Mouse (Mus musculus): ENCODE results near the gene Pou2f3. TPM values are rescaled to one million over a fixed set of nuclear protein-coding genes. Genes with fewer than 3 reads are reported as not detected.

Pou2f3 gene
- total RNA-seq, 2 experiments from 2014 or later: not detected

DNA sequence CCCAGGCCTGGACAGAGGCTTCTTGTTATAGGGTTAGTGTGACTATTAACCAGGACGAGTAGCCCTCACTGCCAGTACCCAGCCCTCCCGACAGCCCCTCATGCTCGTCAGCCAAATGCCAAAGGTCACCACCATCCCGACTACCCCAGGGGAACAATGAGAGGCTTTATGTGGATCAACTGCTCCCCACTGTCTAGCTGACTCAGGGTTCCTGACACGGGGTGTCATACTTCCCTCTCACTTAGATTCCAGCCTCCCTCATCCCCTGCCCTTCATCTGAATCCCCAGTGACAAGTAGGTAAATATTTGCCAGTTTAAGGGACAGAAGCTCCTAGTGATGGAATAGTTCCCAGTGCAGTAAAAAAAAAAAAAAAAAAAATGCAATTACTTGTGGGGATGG, 22.1 kb upstream of the Pou2f3 start:
- DNase-seq: no peak
- intact Hi-C loops (cut with DNase I): no loop called here

DNA sequence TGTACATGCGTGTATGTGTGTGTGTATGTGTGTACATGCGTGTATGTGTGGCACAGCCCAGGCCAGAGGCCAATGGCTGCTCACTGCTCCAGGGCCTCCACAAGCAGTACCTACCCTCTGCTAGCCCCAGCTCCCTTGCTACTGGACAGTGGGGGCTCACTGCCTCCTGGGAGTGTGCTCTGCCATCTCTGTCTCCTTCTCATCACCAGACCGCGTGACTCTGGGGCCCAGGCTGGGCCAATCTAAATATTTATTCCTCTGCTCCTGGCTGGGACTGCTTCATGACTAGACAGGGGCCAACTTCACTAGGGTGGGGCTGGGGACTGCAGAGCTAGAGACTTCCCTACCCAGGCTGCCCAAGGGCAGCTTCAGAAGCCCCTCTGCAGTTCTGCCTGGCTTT, 21.6 kb upstream of the Pou2f3 start:
- intact Hi-C loops (cut with DNase I): no loop called here
- no peak for DNase-seq

DNA sequence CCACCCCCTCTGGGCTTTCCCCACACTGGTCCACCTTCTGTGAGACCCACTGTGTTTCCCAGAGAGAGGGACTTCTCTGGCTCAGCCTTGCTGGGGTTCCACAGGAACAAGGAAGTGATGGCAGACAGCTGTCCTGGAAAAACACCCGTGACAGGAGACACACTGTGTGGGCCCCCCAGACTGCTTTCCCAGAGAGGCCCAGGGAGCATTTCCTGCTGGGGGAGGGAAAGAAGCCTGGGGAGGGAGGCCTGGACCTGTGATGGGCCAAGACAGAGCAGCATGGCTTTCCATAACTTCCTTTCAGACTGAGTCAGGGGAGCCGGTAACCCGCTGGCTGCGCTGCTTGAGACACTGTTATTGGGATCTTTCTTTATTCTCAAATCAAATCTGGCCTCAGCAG, 20.7 kb upstream of the Pou2f3 start:
- no peak for DNase-seq
- intact Hi-C loops (cut with DNase I): no loop called here

DNA sequence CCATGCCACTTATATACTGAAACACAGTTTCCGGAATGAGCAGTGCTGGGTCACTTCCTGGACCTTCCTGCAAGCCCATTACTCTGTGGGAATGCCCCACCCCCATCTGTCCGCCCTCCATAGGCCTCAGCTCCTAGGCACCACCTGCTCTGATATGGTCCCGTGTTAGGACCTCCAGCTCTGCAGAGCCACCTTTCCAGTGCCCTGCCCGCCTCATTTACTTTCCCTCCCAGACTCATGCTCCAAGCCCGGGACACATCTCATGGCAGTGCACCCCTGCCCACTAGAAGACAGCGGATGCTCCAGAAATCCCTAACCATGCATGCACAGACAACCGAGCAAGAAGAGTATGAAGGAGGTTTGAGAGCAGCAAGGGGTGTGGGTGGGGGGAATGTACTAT, 19.8 kb upstream of the Pou2f3 start:
- DNase-seq: no peak
- intact Hi-C loops (cut with DNase I): no loop called here

DNA sequence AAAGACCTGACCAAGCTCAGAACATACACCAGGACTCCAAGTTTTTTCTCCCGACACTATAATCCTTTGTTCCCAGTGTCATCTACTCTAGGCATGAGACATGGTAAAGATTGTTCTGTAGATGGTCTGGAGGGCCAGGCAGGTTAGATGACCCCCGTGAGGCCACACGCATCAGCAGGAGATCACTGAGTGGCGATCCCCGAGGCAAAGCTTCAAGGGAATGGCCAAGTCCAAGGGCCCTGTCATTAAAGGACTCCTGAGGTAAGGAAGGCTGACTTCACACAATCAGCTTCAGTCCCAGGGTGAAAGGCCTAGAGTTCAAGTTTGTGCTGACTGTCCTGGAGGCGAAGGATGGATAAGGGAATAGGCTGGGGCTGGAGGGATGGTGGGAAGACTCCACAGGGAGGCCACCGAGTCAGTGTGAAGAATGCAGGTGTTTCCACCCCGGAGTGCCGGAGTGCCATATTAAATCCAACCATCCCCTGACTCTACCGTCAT, 19.3 kb upstream of the Pou2f3 start:
- DNase-seq: no peak
- intact Hi-C loops (cut with DNase I): no loop called here

DNA sequence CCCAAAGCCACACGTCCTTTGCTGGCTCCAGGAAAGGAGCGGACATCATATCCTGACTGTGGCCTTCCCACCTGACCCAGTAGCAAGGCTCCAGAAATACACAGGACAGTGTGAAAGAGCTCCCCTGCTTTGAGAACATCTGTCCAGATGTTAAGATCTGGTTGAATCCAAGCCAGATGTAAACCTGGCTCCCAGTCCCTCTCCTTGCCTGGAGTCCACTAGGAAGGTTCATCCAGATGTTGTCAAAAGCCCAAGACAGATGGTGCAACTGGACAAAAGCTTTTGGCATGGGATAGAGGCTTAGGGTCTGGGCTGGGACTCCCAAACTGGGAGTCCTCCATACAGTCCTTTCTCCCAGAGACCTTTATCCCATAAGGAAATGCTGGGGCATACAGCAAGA, 18.6 kb upstream of the Pou2f3 start:
- intact Hi-C loops (cut with DNase I): no loop called here
- no peak for DNase-seq

DNA sequence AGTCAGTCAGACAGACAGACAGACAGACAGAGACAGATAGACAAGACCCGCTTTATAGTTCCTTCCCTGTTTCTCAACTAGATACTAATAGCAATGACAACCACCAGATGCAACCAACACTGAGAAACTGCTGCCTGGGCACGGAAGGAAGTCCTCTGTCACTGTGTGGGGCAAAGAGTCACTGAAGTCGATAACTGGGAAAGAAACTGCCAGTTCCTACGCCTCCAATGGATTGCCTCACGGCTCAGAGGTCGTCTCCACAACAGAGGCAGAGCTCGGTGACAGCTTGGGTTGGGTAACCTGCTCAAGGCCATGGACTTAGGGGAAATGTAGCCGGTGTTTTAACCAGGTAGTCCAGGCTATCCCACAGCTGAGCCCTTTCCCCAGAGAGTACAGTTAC, 17.5 kb upstream of the Pou2f3 start:
- intact Hi-C loops (cut with DNase I): no loop called here

DNA sequence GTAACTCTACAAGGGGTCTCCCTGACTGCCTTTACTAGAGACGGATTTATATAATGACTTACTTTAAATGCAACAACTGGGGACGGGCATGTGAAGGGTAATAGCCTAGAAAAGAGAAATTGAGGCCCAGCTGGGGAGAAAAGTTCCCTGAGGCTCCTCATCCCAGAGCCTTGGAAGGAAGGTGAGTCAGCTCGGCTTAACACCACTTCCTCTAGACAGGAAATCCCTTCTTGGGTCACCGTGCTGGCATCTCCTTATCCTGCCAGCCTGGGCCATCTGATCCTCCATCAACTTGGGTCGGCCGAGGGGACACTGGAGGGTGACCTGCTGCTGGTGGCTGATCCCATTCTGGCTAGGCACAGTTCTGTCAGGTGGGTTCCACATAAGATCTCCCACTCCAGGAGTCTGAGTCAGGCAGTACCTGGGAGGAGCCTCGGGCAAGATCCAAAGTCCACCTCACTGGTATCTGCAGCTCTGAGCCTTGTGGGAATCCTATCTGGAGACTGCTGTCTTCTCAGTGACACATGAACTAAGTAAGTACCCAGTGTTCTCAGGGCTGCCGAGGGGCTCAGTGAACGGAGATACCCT, 16.5 kb upstream of the Pou2f3 start:
- intact Hi-C loops (cut with DNase I): no loop called here
- no peak for DNase-seq

More for the DNA sequence above, 17.5 kb upstream of the Pou2f3 start:
- no peak for DNase-seq

DNA sequence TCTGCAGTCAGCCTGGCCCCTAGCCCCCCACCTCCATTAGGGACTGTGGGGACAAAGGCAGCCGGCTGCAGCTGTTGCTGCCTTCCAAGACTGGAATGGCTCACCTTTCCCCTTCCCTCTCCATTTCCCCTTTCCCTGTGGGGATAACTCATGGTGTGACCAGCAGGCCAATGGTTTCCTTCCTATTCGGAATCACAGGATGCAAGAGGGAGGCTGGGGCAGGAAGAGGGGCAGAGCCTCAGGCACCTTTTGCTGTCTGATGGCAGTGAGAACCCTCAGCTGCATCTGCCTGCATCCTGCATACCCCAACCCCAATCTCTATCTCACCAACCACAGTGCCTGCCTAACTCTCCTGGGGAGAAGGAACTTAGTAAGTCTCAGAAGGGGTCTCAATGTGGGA, 15.3 kb upstream of the Pou2f3 start:
- intact Hi-C loops (cut with DNase I): no loop called here
- DNase-seq: no peak

DNA sequence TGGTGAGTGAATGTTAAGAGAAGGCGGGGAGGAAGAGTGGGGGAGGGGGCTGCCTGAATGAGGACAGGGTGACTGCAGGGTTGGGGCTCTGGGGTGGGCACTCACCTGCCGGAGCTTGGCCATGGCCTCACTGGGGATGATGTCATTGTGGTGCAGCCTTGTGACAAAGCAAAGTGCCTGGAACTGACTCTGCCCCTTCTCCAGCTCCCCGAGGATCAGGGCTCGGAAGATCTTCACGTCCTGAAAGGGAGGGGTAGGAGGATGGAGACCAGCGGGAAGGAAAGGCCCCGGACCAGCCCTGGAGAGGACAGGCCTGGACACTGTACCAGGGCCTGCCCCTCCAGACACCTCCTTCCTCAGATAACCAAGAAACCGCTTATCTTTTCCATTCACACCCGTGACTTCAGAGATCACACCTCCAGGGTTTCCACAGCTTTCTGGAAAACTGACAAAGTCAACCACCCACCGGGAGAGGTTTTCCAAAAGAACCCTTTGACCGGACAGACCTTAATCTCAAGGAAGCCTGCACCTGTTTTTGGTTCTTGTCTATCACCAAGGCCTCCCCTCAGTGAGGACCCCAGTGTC, 14.7 kb upstream of the Pou2f3 start:
- intact Hi-C loops (cut with DNase I): no loop called here
- no peak for DNase-seq

DNA sequence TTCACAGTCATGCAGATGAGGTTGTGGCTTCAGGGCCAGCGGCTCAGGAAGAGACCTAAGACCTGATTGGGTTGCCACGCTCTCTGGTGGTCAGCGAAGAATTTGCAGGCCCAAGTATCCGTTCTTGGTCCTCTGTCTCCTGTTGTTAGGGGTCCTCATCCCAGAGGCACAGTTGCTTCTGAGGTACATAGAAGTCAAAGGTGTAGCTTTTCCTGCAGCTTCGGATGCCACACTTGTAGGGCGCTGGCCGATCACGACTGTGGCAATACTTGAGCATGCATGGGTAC, 12.2 kb upstream of the Pou2f3 start:
- DNase-seq: no peak
- intact Hi-C loops (cut with DNase I): loop anchor here (2.0 kb wide), 1 partner anchor 62 kb away; no protein-coding TSS in a partner anchor

DNA sequence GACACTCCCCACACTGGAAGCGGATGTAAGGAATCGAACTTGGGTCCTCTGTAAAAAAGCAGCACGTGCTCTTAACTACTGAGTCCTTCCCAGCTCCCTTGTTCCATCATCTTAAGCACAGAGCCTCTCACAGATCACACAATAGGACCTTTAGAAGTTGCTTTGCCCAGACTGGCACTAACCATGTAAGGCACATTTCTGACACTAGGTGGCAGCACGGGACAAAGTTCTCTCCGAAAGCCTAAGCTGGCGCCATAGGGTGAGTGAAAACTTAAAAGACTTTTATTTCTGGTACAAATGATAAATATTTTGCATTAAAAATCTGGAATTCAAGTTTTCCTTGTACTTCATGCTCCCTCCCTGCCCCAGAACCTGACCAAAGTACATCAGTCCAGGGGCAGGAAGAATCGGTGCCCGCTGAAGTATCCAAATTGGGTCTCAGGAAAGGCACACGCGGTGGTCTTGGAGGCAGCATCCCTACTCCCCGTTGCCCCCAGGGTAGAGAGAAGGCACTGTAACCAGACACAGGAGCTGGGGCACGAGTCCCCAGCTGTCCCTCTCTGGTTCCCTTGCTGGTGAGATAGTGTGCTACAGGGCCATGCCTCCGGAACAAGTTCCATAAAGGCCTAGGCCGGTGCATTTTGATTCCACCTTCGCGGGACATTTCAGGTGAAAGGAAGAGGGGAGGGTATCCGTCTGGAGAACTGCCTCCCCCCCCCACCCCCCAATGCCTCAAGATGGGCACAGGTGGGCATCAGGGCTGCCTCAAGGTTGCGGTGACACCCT, 11.7 kb upstream of the Pou2f3 start:
- intact Hi-C loops (cut with DNase I): loop anchor here (2.0 kb wide), 1 partner anchor 63 kb away; no protein-coding TSS in a partner anchor
- peak; percentile 85 for DNase-seq

DNA sequence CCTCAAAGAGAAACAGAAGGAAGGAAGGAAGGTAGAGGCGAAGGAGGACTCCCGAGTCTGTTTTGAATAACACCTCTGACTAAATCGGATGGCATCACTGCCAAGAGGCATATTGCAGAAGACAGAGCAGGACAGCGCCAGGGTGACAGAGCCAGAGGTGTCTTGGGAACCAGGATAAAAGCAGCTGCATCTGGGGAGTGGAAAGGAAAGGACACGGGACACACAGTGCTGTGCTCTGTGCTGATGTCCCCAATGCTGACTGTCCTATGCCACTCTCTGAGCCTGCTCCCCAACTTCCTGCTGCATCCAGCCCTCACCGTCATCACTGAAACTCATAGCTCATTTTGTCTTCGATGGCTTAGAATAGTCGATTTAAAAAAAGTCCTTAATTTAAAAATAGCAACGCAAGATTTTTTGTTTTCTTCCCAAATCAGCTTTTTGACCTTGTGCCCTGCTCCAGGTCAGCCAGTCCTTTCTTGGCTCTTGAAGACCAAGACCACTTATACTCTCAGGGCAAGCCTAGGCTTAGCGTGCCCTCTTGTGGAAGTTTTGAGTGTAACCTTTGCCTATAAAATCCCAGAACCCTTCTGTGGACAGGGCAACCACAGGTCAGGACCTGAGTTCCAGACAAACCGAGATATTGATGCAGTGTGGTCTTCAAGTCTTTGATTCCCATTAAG, 742 bp upstream of the Pou2f3 start:
- peak; percentile 70 for DNase-seq
- intact Hi-C loops (cut with DNase I): loop anchor here (2.0 to 5.0 kb wide), 2 partner anchors 68 to 209 kb away; no protein-coding TSS in a partner anchor

DNA sequence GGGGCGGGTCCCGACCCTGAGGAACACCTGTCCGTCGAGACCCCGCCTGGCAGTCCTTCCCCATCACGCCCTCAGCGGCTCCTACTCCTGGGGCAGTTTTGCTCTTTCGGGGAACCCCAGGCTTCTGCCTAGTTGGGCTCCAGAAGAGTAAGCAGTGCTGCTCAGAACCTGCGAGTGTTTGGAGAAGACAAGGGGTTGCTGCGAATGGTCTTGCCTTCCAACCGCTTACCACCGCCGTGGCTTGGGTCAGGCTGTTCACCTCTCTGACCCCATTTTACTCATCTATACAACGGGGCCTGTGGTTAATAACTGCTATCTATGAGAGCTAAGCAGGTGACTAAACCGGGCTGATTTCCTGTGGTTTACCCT, 4.2 kb downstream of the Pou2f3 start:
- intact Hi-C loops (cut with DNase I): no loop called here

DNA sequence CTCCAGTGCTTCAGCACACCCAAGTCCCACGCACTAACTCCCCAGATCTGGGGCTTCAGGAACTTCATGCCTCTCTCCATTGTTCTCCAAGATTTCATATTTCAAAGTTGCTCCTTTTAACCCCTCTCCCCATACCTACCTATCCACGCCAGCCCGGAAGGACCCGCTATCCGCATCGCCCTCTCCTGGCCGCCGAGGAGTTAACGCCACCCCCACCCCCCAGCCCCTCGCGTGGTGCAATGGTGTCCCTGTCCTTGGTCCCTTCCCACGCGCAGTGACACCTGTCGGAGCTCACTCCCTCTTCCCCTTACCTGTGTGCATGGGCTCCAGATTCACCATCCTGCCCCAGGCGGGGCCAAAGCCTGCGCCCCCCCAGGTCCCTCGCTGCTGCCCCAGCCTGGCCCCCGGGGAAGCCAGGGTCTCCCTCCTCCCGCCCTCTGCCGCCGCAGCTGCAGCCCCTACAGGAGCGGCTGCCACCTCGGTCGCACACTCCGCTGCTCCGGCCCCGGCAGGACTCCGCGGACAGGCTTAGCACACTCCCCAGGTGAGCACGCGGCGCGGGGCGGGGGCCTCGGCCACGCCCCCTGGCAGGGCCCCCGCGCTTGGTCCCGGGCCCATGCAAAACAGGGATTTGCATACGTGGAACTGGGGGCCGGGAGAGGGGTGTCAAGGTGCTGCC, 4.7 kb downstream of the Pou2f3 start:
- intact Hi-C loops (cut with DNase I): no loop called here
- DNase-seq: no peak

More for the DNA sequence above, 4.2 kb downstream of the Pou2f3 start:
- DNase-seq: no peak

DNA sequence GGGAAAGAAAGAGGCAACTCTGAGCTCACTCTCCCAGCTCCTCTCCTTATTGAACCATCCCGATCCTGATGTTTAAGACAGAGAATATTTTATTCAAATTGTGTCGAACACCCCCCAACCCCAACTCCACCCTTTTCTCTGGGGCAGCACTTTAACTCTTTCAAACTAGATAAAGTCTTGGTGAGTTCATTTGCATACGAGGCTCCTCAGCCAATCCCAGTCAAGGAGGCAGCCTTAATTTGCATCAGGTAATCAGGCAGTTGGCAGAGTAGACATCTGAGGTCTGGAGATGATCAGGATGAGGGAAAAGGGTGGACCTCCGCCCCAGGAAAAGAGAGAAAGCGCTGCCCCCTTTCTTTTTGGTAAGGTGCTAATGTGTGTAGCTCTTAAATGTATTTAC, 10.0 kb downstream of the Pou2f3 start:
- DNase-seq: no peak
- intact Hi-C loops (cut with DNase I): no loop called here

DNA sequence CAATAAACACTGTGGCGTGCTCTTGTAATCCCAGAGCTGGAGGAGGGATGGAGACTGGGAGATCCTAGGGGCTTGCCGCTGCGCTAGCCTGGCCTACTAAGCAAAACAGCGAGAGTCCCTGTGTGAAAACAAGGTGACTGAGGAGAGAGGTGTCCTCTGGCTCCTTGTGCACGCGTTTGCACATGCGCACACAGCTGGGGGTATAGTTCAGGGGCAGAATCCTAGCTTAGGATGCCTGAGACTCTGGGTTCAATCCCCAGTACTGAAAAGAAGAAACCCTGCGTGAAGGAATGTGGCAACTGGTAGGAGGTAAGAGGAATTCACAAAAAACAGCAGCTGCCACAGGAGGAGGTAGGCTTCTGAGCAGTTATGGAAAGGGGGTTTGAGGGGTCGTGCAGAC, 16.2 kb downstream of the Pou2f3 start:
- intact Hi-C loops (cut with DNase I): no loop called here
- no peak for DNase-seq

DNA sequence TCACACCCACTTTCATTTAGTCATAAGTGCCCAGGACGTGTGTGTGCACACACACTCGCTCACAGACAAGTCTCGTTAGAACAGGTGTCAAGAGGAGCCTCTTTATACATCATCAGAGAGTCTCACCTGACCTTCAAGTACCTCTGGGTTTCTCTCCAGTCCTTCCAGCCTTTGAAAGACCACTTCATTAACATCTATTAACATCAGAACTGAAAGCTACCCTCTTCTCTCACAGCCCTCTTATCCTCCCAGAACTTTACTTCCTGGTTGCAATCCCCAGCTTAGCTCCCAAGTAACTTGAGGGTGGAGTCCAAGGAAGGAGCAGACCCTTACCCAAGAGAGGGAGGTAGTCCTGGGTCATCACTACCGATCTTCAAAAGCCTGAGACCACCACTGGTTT, 18.6 kb downstream of the Pou2f3 start:
- intact Hi-C loops (cut with DNase I): no loop called here
- DNase-seq: no peak

DNA sequence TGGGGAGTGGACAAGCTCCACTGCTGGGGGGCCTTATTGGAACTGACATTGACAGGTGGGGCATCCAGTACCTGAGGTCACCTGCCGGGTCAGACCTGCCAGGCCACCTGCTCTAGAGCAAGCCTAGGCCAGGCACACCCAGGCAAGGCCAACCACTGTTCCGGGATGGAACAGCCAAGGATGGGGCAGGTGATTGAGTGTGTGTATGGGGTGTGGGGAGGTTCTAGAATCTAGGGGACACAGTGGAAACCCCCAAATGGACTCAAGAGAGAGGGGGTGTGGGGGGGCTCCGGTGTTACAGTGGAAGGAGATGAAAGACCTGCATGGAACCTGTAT, 21.2 kb downstream of the Pou2f3 start:
- no peak for DNase-seq
- intact Hi-C loops (cut with DNase I): no loop called here

DNA sequence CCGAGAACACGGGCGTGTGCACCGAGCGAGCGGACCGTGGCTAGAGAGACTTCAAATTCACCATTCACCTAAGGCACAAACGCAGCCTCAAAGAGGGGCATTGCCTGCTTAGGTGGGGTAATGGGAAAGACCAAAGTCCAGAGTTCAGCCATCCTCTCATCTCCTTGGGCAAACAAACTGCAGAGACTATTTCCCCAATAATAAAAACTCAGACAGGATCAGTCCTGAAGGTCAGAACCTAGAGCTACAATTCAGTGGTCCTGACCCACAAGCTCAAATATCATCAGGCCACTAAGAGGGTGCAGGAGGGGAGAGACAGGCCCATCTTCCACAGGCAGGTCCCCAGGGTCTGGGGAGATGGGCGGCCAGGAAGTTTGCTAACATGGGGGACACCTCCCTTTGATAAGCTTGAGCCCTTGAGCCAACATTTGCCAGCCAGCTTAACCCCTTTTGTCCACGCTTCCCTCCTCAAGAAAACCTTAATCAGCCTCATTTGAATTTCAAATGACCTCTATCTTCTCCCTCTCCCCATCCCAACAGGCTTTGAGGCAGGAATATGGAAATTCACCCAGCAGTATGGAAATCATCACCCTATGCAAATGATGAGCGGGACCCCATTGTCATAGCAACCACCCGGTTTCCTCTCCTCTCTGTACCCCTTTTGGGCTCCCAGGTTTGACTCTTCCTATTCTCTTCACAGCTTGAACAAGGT, 21.7 kb downstream of the Pou2f3 start:
- intact Hi-C loops (cut with DNase I): no loop called here
- no peak for DNase-seq

DNA sequence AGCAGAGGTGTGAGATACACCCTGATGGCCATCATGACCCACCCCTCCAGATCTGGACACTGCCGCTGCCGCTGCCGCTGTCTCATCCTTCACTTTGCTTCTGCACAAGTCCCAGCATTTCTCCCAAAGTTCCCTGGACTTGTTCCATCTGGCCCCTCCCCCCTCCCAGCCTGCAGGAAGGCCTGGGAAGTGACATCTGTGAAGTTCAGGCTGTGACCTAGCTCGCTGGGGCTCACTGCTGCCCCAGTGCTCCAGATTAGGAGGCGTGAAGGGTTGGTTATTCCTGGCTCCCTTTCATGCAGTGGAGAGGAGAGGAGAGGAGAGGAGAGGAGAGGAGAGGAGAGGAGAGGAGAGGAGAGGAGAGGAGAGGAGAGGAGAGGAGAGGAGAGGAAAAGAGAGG, 30.6 kb downstream of the Pou2f3 start:
- intact Hi-C loops (cut with DNase I): no loop called here
- DNase-seq: peak; percentile 24
